Mouse (Mus musculus): ENCODE results near the gene Gm49378.

The Gm49378 gene

DNA sequence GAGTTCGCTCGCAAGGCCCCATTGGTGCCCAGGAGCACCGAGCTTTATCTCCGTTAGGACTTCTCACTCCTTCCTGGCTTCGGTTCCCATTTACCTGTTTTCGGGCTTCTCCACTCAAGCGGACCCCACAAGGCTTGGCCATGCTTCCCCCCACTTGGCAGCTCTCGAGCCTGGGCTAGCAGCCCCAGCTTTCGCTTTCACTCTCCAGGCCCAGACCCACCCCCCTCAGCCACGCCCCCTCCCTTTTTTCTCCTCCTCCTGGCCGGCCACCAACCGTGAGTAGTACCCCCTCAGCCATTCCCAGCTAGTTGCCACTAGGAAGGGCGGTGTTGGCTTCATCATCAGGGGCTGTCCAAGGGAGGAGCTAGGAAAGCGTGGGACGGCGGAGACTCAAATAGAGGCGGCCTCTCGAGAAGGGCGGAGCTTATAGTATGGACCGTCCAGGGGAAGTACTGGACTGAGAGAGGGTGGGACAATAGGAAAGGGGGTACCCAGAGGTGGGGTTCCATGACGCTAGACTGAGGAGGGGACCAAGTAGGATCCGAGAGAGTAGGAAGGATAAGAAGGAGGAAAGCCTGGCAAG is 46.9 kb downstream of the Gm49378 start, which contains the start of gene Psme2:
TSS of gene Psme2 (minus strand) at position 366 of the 583 bp plus-strand sequence.
- DNase-seq (ENCODE audit: low read depth, low spot score), result no peak

GRCm38 (mm10) chr14:55589771-55590448 is 47.8 kb downstream of the Gm49378 start:
- DNase-seq (ENCODE audit: low read depth, low spot score), result no peak

GRCm38 (mm10) chr14:55589271-55589670 is 48.4 kb downstream of the Gm49378 start:
- DNase-seq (ENCODE audit: low read depth, low spot score), result no peak

GRCm38 (mm10) chr14:55586149-55586548 is 51.5 kb downstream of the Gm49378 start:
- no peak for DNase-seq (ENCODE audit: low read depth, low spot score)

- DNase-seq (ENCODE audit: low read depth, low spot score), result no peak
Observed at GRCm38 (mm10) chr14:55585566-55585960, 52.1 kb downstream of the Gm49378 start.

DNA sequence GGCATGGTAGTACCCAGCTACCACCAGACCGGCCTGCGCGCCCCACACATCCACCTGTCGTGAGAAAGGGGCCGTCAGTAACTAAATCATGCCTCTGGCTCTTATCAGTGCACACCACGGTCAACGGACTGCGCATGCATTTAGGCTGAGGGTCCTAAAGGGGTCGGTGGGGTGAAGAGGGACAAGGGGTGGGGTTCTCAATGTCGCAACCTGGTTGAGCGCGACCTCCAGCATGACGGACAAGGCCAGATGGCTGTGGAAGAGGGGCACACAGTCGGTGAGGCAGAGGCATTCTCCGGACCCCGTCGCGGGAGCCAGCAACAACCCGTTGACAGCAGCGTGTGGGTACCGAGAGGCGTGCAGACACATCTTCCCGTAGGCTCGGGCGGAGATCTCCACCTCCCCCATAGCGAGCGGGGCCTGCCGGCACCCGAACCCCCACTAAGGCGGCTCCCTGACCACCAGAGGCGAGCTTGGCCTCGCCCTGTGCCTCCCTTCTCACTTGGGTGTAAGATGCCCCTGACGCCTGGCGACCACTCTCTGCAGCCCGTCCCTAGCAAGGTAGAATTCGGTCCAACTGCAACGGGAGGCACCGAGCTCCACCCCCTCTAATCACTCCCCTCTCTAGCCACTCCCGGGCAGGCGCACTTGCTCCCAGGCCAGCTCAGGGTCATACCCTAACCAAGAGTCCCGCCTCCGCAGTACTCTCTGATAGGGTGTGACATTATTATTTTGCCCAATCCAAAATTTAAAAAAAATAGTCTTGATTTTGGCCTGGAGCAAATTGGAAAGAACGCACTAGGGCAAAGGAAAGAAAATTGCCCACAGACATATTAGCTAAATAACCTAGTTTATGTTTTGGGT is 52.8 kb downstream of the Gm49378 start, which contains the start of gene Emc9:
TSS of gene Emc9 (minus strand) at position 601 of the 864 bp plus-strand sequence.
- DNase-seq (ENCODE audit: low read depth, low spot score), result no peak

DNA sequence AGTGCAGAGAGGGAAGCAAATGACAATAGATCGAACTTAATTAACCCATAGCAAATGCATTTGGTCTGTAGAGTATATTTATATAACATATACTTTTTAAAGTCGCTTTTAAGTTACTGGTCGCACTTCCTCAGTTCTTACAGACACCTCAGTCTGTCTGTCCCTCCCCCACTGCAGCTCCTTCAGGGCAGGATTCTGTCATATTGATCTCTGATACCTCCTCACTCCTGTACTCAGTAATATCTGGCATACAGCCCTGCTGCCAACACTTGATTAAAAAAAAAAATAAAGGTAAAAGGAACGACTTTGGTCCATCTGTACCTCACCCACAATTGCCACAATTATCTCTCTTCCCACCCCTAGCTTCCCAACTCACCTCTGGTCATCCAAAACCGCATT is 53.4 kb downstream of the Gm49378 start:
- DNase-seq (ENCODE audit: low read depth, low spot score), result no peak

DNA sequence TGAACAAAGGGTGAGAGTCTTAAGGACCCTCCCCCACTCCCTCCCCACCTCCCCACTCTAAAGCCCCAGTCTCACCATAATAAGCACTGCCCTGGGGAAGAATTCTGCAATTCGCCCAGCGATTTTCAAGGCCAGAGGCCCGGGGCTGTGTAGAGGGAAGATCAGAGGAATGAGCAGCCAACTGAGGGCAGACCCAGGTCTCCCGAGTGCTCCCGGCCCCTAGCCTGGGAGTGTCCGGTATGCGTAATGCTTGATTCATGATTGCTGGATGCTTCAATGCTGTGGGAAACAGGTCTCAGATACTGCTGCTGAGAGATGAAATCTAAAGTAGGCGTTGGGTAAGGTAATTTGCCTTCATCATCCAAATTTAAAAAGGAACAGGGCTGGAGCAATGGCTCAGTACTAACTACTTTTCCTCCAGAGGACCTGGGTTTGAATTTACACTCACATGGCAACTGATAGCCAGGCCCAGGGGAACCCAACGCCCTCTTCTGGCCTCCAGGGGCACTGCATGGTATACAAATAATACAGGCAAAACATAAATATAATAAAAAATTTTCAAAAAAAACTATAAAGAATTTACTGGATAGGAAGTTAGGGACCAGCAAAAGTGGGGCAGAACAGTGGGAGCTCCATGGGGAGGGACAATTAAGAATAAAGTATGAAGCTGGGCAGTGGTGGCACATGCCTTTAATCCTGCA is 55.6 kb downstream of the Gm49378 start:
- DNase-seq (ENCODE audit: low read depth, low spot score), result no peak

DNA sequence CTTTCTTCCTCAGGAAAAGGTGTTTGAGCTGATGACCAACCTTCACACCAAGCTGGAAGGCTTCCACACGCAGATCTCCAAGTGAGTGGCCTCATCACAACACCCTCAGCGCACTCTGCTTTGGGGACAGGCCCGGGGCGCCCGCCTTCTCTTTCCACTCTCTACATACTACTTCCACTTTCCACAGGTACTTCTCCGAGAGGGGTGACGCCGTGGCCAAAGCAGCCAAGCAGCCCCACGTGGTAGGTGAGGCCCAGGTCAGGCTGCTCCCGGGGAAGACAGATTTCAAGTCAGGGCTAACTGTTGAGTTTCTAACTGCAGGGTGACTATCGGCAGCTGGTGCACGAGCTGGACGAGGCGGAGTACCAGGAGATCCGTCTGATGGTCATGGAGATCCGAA is 57.0 kb downstream of the Gm49378 start:
- no peak for DNase-seq (ENCODE audit: low read depth, low spot score)

DNA sequence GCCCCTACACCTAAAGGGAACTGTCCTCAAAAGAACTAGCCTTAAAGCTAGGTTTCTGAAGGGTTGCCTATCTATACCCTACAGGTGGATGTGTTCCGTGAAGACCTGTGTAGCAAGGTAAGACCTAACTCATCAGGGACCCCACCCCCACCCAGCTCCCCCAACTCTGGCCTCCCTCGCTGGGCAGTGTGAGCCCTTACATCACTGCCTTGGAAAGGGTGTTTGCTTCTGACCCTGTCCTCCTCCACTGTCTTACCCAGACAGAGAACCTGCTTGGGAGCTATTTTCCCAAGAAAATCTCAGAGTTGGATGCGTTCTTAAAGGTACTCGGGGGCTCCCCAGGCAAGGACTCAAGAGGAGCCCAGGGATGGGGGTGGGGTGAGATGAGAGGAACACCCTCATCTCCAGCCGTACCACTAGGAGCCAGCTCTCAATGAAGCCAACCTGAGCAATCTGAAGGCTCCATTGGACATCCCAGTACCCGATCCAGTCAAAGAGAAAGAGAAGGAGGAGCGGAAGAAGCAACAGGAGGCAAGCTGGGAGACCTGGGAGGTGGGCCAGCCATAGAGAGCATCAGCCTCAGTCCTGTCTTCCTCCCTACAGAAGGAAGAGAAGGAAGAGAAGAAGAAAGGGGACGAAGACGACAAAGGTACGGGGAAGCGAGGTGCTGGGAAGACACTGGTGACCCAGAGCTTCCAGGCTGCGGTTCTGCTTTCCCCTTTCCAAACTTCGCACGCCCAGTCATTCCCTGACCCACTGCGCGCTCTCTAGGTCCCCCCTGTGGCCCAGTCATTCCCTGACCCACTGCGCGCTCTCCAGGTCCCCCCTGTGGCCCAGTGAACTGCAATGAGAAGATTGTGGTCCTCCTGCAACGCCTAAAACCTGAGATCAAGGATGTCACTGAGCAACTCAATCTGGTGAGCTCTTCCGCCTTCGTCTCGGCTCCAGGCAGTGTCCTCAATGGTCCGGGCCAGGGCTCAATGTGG is 57.9 kb downstream of the Gm49378 start:
- no peak for DNase-seq (ENCODE audit: low read depth, low spot score)

Measured in retina, adult 2 months (tissue).